In genomic region chr12:110398351-110398750, GRCm38 (mm10) we compare ENCODE assay signal across 10 mouse cellular contexts. TPM values are rescaled to one million over a fixed set of nuclear protein-coding genes. Genes with fewer than 3 reads are reported as not detected.
DNase-seq lines count a peak whose midpoint lies in the region; ATAC-seq and TF ChIP-seq lines count a peak whose summit lies in the region.
"Had no signal": no experiment of that assay in that cellular context is flagged by ENCODE, and none has a peak within 500 bp of the region (broad histone marks: within the 10 kb centered on the region; RNA-seq: fewer than 3 reads in every experiment).

No protein-coding gene starts in this region.

- ATAC-seq in hindbrain, embryonic 13.5 days (ENCODE audit: low FRiP score) = no peak
- ATAC-seq in Patski = no peak
- peak; percentile 92 for ATAC-seq in granulocyte monocyte progenitor cell, adult 5-6 weeks (replicated peaks; ENCODE audit: poor library complexity, severe bottlenecking)
- no peak for ATAC-seq in midbrain, embryonic 11.5 days (ENCODE audit: low FRiP score)
- peak; percentile 68 for ATAC-seq in stomach, postnatal 0 days (ENCODE audit: low FRiP score, low TSS enrichment)

- peak; percentile 96 for TF ChIP-seq CTCF in Patski (IDR thresholded peaks at IDR 0.05)
- TF ChIP-seq CTCF in stomach, postnatal 0 days (IDR thresholded peaks at IDR 0.05; ENCODE audit: low read depth) = peak; percentile 95

- H3K27ac ChIP-seq in hindbrain, embryonic 10.5 days = no peak overlapping the region
- H3K27ac ChIP-seq in hindbrain, embryonic 13.5 days = no peak overlapping the region
- H3K27ac ChIP-seq in midbrain, embryonic 11.5 days (ENCODE audit: low read depth, low read length) = no peak overlapping the region
- H3K27ac ChIP-seq in stomach, postnatal 0 days (replicated peaks) = no peak overlapping the region
- H3K27ac ChIP-seq: embryonic facial prominence, embryonic 12.5 days had no signal

- TF ChIP-seq EP300 in stomach, postnatal 0 days (optimal IDR thresholded peaks at IDR 0.05) = no peak

- H3K36me3 ChIP-seq in hindbrain, embryonic 10.5 days = no peaks in the 10 kb centered on the region
- no peaks in the 10 kb centered on the region for H3K36me3 ChIP-seq in hindbrain, embryonic 13.5 days
- H3K36me3 ChIP-seq in midbrain, embryonic 11.5 days (ENCODE audit: control insufficient read depth, insufficient read depth, low read length) = no peaks in the 10 kb centered on the region
- no peaks in the 10 kb centered on the region for H3K36me3 ChIP-seq in stomach, postnatal 0 days (ENCODE audit: control insufficient read depth, insufficient read depth, low read length)
- H3K36me3 ChIP-seq: embryonic facial prominence, embryonic 12.5 days had no signal

- in situ Hi-C loops in Patski (cut with MboI; ENCODE audit: low pct_unique_long_range_greater_than_20kb) = no loop called here

- no peaks in the 10 kb centered on the region for H3K27me3 ChIP-seq in hindbrain, embryonic 10.5 days (ENCODE audit: insufficient read depth, poor library complexity, severe bottlenecking)
- H3K27me3 ChIP-seq in hindbrain, embryonic 13.5 days = no peaks in the 10 kb centered on the region
- H3K27me3 ChIP-seq in Patski = peaks cover 8% of the 10 kb centered on the region
- H3K27me3 ChIP-seq in midbrain, embryonic 11.5 days (ENCODE audit: control insufficient read depth, insufficient read depth, low read length) = no peaks in the 10 kb centered on the region
- H3K27me3 ChIP-seq in stomach, postnatal 0 days (ENCODE audit: control insufficient read depth, insufficient read depth, low read length) = no peaks in the 10 kb centered on the region
- H3K27me3 ChIP-seq: embryonic facial prominence, embryonic 12.5 days had no signal

- no peak overlapping the region for H3K9ac ChIP-seq in hindbrain, embryonic 13.5 days
- no peak overlapping the region for H3K9ac ChIP-seq in midbrain, embryonic 11.5 days (ENCODE audit: low read length)
- H3K9ac ChIP-seq in stomach, postnatal 0 days (ENCODE audit: low read length) = no peak overlapping the region
- H3K9ac ChIP-seq: embryonic facial prominence, embryonic 12.5 days had no signal

- H3K4me2 ChIP-seq in hindbrain, embryonic 13.5 days = no peak overlapping the region
- H3K4me2 ChIP-seq in midbrain, embryonic 11.5 days = no peak overlapping the region
- no peak overlapping the region for H3K4me2 ChIP-seq in stomach, postnatal 0 days (replicated peaks; ENCODE audit: low read depth)
- H3K4me2 ChIP-seq: embryonic facial prominence, embryonic 12.5 days had no signal

- 0 out of 2 replicates have a peak, but pooled peaks cover 4% of the 10 kb centered on the region for H3K9me3 ChIP-seq in hindbrain, embryonic 10.5 days
- H3K9me3 ChIP-seq in hindbrain, embryonic 13.5 days = no peaks in the 10 kb centered on the region
- H3K9me3 ChIP-seq in midbrain, embryonic 11.5 days (ENCODE audit: control insufficient read depth, low read length) = no peaks in the 10 kb centered on the region
- H3K9me3 ChIP-seq in stomach, postnatal 0 days (ENCODE audit: control insufficient read depth, low read length) = no peaks in the 10 kb centered on the region
- H3K9me3 ChIP-seq: embryonic facial prominence, embryonic 12.5 days had no signal

- POLR2A ChIA-PET in Patski (lab: Charles Lee) = no interaction called here

- 0 out of 2 replicates have a peak, but pooled peaks cover 5% of the 10 kb centered on the region for H3K4me1 ChIP-seq in hindbrain, embryonic 10.5 days (replicated peaks)
- H3K4me1 ChIP-seq in hindbrain, embryonic 13.5 days (replicated peaks) = no peaks in the 10 kb centered on the region
- no peaks in the 10 kb centered on the region for H3K4me1 ChIP-seq in midbrain, embryonic 11.5 days (ENCODE audit: control insufficient read depth, insufficient read depth, low read length)
- no peaks in the 10 kb centered on the region for H3K4me1 ChIP-seq in stomach, postnatal 0 days (replicated peaks; ENCODE audit: control insufficient read depth, insufficient read depth)
- H3K4me1 ChIP-seq: embryonic facial prominence, embryonic 12.5 days; megakaryocyte, embryonic 14.5 days had no signal

- 35% methylated on average over 8 of the region's 8 CpGs for WGBS in hindbrain, embryonic 10.5 days
- 31% methylated on average over 8 of the region's 8 CpGs for WGBS in hindbrain, embryonic 13.5 days
- 39% methylated on average over 8 of the region's 8 CpGs for WGBS in midbrain, embryonic 11.5 days
- 26% methylated on average over 8 of the region's 8 CpGs for WGBS in stomach, postnatal 0 days

- H3K4me3 ChIP-seq in hindbrain, embryonic 10.5 days = no peak overlapping the region
- no peak overlapping the region for H3K4me3 ChIP-seq in hindbrain, embryonic 13.5 days
- H3K4me3 ChIP-seq in midbrain, embryonic 11.5 days (ENCODE audit: low read depth, low read length) = no peak overlapping the region
- H3K4me3 ChIP-seq in stomach, postnatal 0 days (ENCODE audit: low read depth, low read length) = no peak overlapping the region
- H3K4me3 ChIP-seq: embryonic facial prominence, embryonic 12.5 days; megakaryocyte, embryonic 14.5 days had no signal

- peak; percentile 80 for DNase-seq in hindbrain, embryonic 10.5 days (ENCODE audit: low spot score)
- DNase-seq in Patski (ENCODE audit: low read depth, low spot score) = no peak
- peak; percentile 78 to 87 for DNase-seq in cerebellum, postnatal 25 days
- peak; percentile 68 for DNase-seq in left cerebral cortex, adult 11 months (ENCODE audit: low spot score)
- DNase-seq in midbrain, embryonic 11.5 days (ENCODE audit: low spot score, missing footprints) = peak; percentile 96
- DNase-seq in stomach, postnatal 0 days (ENCODE audit: low spot score) = peak; percentile 78

- CTCF ChIA-PET in Patski (lab: Charles Lee) = interaction anchor here (0.9 to 1.4 kb wide), 7 partner anchors 8 to 25 kb away, joined by 3 to 8 read pairs (median 3); no protein-coding TSS in a partner anchor

RNA-seq across cellular contexts. Expression of gene Ppp2r5c, which starts 48.6 kb away (rescaled TPM):
- polyA plus RNA-seq in hindbrain, embryonic 10.5 days (2016; fragmentation: Nextera tagmentation; extraction: Ambion mirVana) = 139 and 146 TPM in 2 replicates
- 142 and 144 TPM in 2 replicates for polyA plus RNA-seq in hindbrain, embryonic 13.5 days (2015; fragmentation: Nextera tagmentation; extraction: Ambion mirVana)
- 72.1 TPM for polyA plus RNA-seq in Patski (2021)
- total RNA-seq in granulocyte monocyte progenitor cell, adult 5-6 weeks (2014; fragmentation: Nextera tagmentation) = 106 and 113 TPM in 2 replicates
- total RNA-seq in granulocyte monocyte progenitor cell, adult 5-6 weeks (2017) = 183 and 215 TPM in 2 replicates
- 175 and 183 TPM in 2 replicates for polyA plus RNA-seq in midbrain, embryonic 11.5 days (2014; fragmentation: Nextera tagmentation; extraction: Ambion mirVana)
- polyA plus RNA-seq in stomach, postnatal 0 days (2015; fragmentation: Nextera tagmentation; extraction: Ambion mirVana) = 113 TPM in 2 replicates

Comparison
In these comparisons a context has a peak if more than half of its experiments do, and no peak if none do; other contexts are left out.
1. ATAC-seq: peak in granulocyte monocyte progenitor cell, adult 5-6 weeks (single experiment) and stomach, postnatal 0 days (single experiment); none in hindbrain, embryonic 13.5 days (single experiment), Patski (single experiment) and midbrain, embryonic 11.5 days (single experiment).